Mouse (Mus musculus) kidney, postnatal 14 days (tissue): ENCODE measurements around the gene Snrpe.

Experiments
- DNase-seq: peaks from one replicate; pipeline ENCODE4 v3.0.0; 2022; ENCODE audit warnings: mixed read lengths

Gene Snrpe

DNA sequence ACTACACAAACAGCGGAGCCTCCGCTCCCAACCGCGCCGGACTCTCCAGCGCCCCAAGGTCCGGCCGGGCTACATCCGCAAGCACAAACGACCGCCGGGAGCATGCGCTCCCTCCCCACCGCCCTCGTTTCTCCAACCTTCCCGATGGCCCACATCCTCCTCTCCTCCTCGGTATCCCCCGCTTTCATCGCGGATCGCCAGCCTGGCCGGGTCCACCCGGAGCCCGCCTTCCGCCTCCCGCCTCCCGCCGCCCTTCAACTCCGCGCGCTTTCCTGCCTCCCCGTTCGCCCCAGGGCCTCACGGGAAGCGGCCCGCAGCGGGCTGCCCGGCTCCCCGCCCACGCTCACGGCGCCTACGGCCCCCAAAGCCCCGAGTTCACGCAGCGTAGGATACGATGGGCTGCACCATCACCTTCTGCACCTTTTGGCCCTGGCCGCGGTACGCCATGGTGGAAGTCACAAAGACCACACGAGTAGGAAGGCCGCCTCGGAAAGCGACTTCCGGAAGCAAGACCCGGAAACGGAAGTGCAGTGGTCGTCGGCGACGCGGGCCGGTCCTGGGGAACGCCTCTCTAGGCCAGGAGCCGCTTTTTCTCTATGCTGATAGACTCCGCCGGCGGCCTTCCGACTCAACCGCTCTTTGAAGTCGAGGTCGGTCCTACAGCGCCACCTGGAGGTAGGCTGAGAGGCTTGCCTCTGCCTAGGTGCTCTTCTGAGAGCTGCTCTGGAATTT lies at the start of gene Snrpe:
Snrpe (minus strand) TSS at position 521 of the 732 bp plus-strand sequence.
- peak; percentile 97 for DNase-seq

DNA sequence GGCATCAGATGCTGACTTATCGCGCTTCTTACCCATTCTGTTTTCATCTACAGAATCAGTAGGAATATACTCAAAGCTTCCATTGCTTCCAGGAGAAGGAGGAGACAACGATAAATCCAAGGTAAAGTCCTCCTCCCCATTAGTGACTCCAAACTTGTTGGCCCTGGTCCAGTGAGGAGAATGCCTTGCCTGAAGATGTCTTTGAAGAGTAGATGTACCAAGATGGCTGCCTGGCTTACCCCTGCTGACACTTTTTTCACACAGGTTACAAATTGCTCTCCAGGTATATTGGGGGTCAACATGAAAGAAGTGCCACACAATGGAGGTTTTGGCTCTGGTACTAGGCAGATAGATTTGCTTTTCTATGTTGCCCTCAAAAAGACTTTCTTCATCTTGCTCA lies 48.8 kb upstream of the Snrpe start:
- no peak for DNase-seq

DNA sequence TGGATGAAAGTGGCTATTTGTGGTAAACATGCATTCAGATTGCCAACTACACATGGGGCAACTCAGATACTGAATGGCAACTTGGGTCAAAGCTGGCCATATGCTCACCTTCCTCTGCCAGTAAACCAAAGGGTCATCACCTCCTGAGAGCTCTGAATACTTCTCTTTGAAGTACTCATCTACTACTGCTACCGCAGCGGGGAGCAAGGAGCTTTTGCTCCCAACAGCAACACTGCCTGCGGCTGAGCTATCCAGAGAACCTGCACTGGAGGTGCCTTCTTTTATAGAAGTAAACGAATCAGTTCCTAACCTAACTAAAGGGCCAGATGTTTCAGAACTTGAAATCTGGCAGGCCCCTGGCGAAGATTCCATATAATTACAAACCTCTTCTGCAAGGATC lies 46.7 kb upstream of the Snrpe start:
- DNase-seq, result no peak

DNA sequence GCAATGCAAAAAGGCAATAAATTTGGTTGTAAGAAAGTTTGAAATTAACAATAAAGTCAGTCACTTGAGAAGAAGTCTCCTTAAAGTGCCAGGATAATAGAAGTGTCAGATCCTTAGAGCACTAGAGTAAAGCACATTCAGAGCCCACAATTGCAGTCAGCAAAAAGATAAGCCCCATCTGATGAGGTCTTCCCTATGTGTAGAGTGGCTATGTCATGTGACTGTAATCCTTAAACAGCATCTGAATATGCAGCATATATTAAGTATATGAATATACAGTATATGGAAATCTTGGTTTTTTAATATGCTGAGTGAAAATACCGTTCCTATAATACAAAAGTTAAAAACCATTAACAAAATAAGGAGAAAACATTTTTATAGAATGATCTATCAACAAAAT lies 42.9 kb upstream of the Snrpe start:
- no peak for DNase-seq

DNA sequence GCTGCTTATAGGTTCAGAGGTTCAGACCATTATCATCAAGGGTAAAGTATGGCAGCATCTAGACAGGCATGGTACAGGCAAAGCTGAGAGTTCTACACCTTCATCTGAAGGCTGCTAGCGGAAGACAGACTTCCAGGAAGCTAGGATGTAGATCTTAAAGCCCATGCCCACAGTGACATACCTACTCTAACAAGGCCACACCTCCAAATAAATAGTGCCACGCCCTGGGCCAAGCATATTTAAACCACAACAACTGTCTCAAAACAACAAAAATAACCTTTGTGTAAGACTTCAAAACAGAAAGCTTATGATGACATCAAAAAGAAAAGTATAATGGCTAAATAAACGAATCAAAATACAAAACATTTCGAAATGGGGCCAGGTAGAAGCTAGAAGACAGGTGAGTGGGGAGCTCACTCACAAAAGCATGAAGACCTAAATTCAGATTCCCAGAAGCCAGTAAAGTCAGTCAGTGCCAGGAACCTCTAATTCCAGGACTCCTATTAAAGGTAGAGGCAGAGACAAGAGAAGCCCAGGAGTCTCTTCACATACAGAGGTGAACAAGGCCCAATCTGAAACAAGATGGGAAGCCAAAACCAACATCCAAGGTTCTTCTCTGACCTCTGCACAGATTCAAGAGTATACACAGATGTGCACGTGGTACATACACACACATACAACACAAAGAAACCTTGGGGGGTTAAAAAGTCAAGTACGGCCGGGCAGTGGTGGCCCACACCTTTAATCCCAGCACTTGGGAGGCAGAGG lies 40.4 kb upstream of the Snrpe start:
- no peak for DNase-seq

DNA sequence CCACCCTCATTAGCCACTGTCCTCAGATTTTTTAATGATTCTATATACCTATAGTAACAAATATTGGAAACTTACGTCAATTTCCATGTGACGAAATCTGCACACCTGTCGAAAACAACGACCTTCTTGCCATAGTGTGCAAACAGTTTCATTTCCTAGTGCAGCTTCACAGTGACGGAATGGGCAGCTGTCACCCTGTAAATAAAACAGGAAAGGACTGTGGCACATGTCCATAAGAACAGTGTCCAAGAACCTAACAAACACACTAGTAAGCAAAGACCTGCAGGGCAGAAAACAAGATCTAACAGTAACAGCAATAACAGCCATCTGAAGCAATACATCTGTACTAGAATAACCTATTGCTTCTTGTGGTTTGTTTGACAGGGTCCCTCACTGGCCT lies 35.6 kb upstream of the Snrpe start:
- no peak for DNase-seq

DNA sequence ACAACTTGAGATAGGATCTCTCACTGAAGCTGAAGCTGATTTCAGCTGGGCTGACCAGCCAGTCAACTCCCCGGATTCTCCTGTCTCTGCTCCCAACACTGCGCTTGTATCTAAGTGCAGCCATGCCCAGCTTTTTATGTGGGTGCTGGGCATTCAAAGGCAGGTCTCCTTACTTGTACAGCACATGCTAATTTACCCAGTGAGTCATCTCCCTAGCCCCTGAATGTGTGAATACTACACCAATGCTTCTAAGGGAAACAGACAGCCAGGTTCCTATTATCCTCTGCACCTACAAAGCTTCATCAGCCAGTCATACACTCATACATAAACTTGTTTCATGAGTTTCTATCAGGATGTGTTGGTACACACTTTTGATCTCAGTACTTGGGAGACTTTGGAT lies 31.1 kb upstream of the Snrpe start:
- no peak for DNase-seq

DNA sequence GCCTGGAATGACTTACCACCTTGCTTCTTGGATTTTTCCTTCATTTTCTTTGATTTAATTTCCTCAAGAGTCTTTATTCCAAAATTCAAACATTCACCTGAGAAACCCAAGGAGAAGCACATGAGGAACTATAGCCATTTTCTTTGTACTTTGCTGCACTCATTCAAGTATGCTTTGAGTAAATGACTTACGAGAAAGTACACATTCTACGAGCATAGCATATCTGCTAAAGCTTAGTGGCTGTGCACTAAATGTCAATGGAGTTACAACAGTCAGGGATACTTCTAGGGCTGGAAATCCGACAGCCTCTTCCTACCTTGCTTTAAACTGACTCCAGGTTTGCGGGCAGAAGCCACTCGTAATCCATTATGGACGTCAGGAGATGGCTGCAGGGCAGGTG lies 28.4 kb upstream of the Snrpe start:
- no peak for DNase-seq

DNA sequence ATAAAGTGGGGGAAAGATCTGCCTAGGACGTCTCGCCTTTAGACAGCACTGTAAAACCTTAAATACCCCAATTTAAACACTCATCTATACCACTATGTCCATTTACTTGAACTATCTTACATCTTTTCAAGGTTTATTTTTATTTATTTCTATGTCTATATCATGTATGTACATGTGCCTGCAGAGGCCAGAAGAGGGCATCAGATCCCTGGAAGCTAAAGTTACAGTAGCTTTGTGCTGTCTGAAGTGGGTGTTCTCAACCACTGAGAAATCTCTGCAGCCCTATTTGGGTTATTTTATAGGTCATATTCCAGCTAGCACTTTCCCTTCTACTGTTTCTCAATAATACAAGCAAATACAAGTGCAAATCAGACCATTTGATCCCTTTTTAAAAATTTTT lies 22.1 kb upstream of the Snrpe start:
- DNase-seq, result no peak

DNA sequence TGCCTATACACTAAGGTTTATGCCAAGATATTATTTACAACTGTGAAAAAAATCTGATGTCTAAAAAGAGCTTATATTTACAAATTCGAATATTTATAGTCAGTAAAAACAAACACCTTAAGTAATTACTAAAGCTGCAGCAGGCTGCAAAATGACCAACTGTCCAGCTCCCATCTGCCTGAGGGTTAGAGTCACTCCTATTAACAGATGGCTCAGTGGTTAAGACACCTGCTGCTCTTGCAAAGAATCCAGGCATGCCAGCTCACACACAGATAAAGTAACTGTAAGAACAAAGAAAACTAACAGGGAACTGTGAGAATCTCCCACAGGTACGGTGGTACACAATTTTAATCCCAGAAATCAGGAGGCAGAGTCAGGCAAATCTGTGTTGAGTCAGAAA lies 15.0 kb upstream of the Snrpe start:
- no peak for DNase-seq

DNA sequence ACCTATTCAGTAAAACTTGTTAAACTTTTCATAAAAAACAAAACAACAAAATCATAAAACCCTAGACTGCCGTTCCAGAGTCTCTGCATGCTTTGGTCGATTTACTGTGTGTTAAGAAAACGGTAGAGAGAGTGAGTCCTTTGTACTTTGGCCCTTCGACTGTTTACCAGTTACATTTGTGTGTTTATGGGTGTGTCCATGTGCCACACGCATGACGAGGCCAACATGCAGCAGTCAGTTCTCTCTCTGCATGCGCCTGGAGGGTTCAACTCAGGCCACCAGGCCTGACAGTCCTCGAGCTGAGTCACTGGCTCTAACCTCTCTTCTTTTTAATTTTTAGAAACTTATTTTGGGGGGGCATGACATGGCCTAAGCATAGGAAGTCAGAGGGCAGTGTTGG lies 8.2 kb upstream of the Snrpe start:
- no peak for DNase-seq

DNA sequence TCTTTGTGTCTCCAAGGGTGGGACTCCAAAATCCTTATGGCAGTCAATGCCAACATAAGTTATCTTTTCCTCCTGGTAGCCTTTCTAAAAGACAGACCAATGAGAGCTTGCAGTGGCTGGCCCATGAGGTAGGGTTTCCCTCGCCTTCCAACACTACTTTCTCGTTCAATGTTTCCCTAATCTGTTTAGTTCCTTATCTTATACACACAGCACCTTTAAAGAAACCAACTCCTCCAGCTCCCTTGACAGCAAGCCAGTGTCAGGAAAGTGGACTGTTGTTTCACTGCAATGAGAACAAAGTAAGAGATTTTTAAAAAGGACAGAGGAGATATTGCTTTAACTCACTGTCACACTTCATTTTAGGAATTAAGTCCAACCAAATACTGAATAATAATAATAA lies 7.8 kb upstream of the Snrpe start:
- DNase-seq, result no peak

DNA sequence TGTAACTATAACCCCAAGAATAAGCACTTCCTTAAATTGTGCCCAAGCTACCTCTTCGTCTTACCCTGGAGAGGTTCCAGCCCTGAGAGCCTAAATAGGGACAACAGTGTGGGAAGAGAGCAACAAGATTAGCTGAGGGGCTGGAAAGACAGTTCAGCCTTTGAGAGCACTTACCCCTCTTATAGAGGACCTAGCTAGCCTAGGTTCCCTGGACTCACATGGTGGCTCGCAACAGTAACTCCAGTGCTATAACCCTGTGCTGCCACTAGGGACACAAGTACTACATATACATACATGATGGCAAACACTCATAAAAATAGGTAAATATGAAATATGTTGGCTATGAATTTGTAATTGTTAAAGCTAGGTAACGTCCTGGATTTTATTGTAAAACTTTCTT lies 3.7 kb upstream of the Snrpe start:
- no peak for DNase-seq

DNA sequence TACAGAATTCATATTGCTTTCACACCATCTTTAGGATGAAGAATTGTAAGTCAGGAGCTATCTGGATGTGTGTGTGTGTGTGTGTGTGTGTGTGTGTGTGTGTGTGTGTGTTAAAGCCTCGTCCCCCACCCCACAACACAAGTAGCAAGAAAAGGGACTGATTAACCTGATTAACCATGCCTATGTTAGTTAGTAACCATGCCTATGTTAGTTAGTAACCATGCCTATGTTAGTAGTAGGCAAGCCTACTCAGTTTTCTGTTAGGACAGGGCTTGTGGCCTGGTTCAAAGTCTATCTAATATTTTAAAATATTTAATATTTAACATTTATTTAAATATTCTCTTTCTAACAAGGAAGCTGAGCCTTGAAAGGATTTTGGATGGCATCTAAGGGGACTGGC lies 1.3 kb upstream of the Snrpe start:
- DNase-seq, result no peak

DNA sequence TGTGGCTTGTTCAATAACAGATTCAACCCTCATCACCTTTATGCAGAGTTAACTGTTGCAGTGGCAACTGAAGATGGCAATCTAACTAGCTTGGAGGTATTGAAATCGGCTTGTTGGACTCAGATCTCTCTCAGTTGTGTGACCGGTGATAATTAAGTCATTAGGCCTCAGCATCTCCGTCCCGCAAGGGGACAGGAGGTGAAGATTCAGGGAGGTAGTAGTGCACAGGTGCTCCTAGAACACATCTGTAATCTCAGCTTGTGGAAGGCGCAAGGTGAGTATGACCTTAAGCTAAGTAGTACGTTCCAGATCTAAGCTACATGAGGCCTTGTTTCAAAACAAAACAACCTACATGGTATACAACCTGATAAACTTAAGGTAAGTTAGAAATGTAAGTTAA lies 510 bp upstream of the Snrpe start:
- no peak for DNase-seq

DNA sequence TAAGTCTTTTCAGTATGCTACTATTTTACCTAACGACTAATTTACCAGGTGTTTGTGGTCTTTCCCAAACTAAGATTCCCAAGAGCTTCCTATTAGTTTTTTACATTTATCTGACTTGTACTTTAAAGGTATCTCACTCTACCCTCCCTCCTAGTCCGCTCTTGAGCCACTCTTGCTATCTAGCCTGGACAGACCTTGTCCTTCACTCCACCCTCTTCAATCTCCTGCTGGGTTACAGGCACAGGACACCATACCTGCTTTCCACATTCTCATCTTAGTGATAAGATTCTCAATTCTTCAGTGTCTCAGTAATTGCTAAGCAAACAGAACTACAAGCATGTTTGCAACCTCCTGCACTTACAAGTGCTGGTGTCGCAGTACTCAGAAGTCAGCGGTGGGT lies 6.9 kb downstream of the Snrpe start:
- DNase-seq, result no peak

DNA sequence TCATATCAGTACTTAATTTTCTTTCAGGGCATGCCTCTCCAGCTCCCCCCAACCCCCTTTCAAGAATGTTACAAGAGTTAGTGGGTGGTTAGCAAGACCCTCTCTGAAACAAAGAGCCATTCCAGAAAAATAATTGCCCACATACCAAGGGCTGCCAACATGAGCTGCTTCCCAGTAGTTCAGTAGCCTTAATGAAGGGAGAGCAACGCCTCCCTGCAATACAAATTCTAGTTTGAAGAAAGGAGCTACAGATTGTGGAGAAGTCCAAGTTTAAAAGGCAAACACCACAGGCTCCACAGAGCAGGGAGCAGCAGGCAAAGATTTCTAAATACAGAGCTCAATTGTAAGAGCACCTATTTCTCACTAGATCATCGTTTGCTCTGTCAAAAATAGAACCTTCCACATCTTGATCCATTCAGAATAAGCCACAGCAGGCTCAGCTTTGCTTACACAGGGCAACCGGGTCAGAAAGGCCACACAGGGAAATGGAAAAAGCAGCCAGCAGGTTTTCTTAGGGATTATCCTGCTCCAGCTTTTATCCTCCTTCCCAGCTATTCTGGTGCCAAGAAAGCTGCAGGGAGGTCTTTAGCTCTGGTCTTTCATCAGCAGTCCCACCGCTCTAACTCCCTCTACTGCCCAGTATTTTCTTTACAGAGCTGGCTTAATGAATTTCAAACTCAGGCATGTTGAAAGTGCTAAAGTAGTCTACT lies 13.6 kb downstream of the Snrpe start:
- peak; percentile 59 for DNase-seq

DNA sequence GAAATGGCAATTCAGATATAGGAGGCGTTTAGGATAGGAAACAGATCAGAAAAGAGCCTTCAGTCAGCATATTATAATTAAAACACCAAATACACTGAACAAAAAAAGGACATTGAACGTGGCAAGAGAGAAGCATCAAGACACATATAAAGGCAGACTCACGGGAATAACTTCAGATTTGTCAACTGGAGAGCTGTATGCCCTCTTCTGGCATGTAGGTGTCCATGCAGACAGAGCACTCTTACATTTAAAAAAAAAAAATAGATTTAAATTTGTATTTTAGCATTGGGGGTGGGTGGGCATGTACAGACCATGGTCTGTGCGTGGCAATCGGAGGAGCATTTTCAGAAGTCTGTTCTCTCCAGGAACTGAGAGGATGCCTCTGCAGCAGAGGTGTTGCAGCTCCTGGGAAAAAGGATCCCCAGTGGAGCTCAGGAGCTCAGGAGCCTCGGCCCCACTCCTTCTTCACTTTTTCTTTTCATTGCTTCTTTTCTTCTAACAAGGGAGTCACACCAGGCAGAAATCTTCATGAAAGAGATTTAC lies 24.0 kb downstream of the Snrpe start:
- DNase-seq, result no peak

DNA sequence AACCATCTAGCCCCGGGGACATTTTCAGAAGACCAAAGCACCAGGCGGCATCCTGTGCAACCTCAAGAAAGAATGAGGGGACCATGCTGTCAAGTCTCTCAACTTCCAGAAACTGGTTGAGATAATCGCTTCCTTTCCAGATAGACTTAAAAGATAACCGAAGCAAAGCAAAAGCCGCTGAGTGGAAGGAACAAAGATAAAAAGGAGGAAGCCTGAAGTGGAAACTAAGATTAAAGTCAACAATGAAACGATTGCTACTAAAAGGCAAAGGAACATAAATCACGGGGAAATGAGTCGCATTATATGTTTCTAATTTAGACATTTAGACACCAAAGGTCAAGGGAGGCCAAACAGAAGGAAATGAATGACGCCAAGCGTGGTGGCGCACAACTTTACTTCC lies 38.8 kb downstream of the Snrpe start:
- DNase-seq, result no peak
